Mouse (Mus musculus): ENCODE measurements around the gene Ccin.

DNA sequence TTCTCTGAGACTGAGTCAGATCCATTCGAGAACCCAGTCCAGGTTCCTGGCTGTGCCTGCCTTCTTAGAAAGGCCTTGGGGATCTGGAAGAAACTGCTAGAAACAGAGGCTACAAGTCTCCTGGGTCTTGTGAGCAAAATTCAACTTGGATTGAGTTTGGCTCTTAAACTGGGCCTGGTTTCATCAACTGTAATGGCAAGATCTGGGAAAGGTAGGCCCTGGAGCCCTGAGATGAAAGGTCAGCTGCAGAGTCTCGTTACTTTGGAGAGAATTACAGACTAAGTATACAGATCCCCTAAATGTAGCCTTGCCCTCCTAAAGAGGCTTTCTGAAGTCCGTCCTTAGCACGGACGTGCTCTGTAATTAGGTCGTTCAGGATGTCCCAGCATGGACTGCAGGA is 42.3 kb downstream of the Ccin start:
- no peak for TF ChIP-seq POLR2A (IDR thresholded peaks at IDR 0.05; ENCODE audit: insufficient read depth, low read depth, low read length)
- TF ChIP-seq EP300 (IDR thresholded peaks at IDR 0.05; ENCODE audit: insufficient read depth, low read depth, low read length) = no peak
- no peak for TF ChIP-seq CTCF (IDR thresholded peaks at IDR 0.05)

All from heart, adult 2 months (tissue).